Mouse (Mus musculus): ENCODE measurements around the gene Dmp1. TPM values are rescaled to one million over a fixed set of nuclear protein-coding genes. Genes with fewer than 3 reads are reported as not detected.
A peak's percentile ranks its signal among the peaks of the same experiment; 100 is the strongest.

Gene Dmp1
- polyA plus RNA-seq, 1 experiment from 2014 or later: 33.7 TPM

DNA sequence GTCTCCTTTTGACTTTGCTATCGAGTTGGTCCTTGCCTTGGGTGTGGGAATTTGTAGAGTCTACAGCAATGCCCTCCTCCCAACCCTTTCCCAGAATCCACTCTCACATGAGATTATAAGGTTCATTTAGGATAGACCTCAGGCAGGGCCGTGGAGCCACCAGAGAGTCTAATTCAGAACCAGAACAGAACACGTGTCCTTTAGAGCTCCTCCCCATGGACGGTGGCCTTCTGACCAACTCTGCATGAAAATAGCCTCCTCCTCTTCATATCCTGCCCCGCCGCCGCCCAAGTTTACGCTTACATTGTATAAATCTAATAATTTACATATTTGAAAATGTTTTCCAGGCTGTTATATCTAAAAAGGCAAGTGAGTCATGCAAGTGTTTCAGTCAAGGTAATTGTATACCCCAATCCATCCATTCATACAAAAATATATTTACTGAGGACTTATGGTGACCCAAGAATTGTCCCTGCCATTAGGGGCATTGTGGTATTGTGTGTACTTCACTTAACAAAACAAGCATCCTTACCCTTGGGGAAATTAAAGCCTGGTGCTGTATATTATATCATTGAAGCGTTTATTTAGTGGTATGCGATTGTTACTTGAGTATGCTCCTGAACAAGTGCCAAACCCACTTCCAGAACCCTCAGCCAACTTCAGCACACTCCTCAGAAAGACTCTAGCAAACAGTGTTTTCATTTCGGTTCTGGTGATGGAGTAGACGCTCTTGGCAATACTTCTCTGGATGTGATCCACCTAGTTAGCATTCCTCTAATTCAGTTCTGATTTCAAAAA lies 1.1 kb upstream of the Dmp1 start:
- H3K9me3 ChIP-seq (replicated peaks): no peaks in the 10 kb centered on the region
- H3K27me3 ChIP-seq: no peaks in the 10 kb centered on the region
- 0 out of 2 replicates have a peak, but pooled peaks cover 3% of the 10 kb centered on the region for H3K4me1 ChIP-seq
- H3K36me3 ChIP-seq: no peaks in the 10 kb centered on the region
- ATAC-seq (ENCODE audit: insufficient number of reproducible peaks, low FRiP score, low TSS enrichment, low read depth): peak; percentile 65; the same call in 1 of the 2 replicates
- no peak overlapping the region for H3K9ac ChIP-seq
- H3K27ac ChIP-seq (replicated peaks): no peak overlapping the region
- 68% methylated on average over 12 of the region's 12 CpGs for WGBS
- H3K4me2 ChIP-seq (replicated peaks): no peak overlapping the region
- H3K4me3 ChIP-seq (replicated peaks): no peak overlapping the region

DNA sequence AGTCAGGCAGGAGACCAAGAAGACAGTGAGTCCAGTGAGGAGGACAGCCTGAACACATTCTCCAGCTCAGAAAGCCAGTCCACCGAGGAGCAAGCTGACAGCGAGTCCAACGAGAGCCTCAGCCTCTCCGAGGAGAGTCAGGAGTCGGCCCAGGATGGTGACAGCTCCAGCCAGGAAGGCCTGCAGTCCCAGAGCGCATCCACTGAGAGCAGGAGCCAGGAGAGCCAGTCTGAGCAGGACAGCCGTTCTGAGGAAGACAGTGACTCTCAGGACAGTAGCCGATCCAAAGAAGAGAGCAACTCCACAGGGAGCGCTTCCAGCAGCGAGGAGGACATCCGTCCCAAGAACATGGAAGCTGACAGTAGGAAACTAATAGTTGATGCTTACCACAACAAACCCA lies 10.1 kb downstream of the Dmp1 start:
- no peaks in the 10 kb centered on the region for H3K4me1 ChIP-seq
- no peak overlapping the region for H3K4me2 ChIP-seq (replicated peaks)
- ATAC-seq (ENCODE audit: insufficient number of reproducible peaks, low FRiP score, low TSS enrichment, low read depth): no peak
- no peak overlapping the region for H3K27ac ChIP-seq (replicated peaks)
- 77% methylated on average over 11 of the region's 11 CpGs for WGBS
- H3K4me3 ChIP-seq (replicated peaks): no peak overlapping the region
- no peaks in the 10 kb centered on the region for H3K27me3 ChIP-seq
- H3K9ac ChIP-seq: no peak overlapping the region
- no peaks in the 10 kb centered on the region for H3K9me3 ChIP-seq (replicated peaks)
- H3K36me3 ChIP-seq: no peaks in the 10 kb centered on the region

GRCm38 (mm10) chr5:104218926-104219325 lies 16.5 kb downstream of the Dmp1 start:
- WGBS: 28% methylated on average over 5 of the region's 5 CpGs

DNA sequence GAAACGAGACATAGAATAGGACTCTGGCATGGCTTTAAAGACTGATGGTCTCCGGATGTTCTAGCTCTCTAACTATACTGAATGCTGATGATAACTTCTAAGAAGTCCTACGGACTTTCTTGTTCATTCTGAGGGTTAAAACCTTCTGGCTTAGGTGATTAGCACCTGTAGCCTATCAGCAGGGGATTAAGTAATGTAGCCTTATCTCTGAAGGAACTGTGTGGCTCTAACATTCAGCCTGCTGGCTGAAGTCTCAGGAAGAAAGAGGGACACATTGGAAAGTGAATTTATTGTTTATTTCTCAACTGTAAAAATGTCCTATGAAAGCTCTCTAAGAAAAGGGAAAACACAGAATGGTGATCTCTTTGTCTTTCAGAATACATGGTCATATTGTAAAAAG lies 21.9 kb downstream of the Dmp1 start:
- no peak for ATAC-seq (ENCODE audit: insufficient number of reproducible peaks, low FRiP score, low TSS enrichment, low read depth)
- WGBS: 74% methylated on average over 3 of the region's 3 CpGs
- Histone ChIP-seq H3K27me3 (no peaks in the 10 kb centered on the region), H3K9me3 (replicated peaks) (no peaks in the 10 kb centered on the region), H3K4me2 (replicated peaks) (no peak overlapping the region), H3K4me3 (replicated peaks) (no peak overlapping the region), H3K4me1 (no peaks in the 10 kb centered on the region), H3K9ac (no peak overlapping the region), H3K36me3 (no peaks in the 10 kb centered on the region), H3K27ac (replicated peaks) (no peak overlapping the region)

More at GRCm38 (mm10) chr5:104218926-104219325, 16.5 kb downstream of the Dmp1 start:
- H3K4me3 ChIP-seq (replicated peaks): no peak overlapping the region
- no peak; the same call in 1 of the 2 replicates for ATAC-seq (ENCODE audit: insufficient number of reproducible peaks, low FRiP score, low TSS enrichment, low read depth)
- no peaks in the 10 kb centered on the region for H3K4me1 ChIP-seq
- no peaks in the 10 kb centered on the region for H3K27me3 ChIP-seq
- no peak overlapping the region for H3K9ac ChIP-seq
- no peak overlapping the region for H3K4me2 ChIP-seq (replicated peaks)
- H3K27ac ChIP-seq (replicated peaks): no peak overlapping the region
- H3K36me3 ChIP-seq: no peaks in the 10 kb centered on the region
- H3K9me3 ChIP-seq (replicated peaks): no peaks in the 10 kb centered on the region

GRCm38 (mm10) chr5:104224750-104225149 lies 22.3 kb downstream of the Dmp1 start:
- no peak for ATAC-seq (ENCODE audit: insufficient number of reproducible peaks, low FRiP score, low TSS enrichment, low read depth)
- no peak overlapping the region for H3K4me3 ChIP-seq (replicated peaks)
- H3K9me3 ChIP-seq (replicated peaks): no peaks in the 10 kb centered on the region
- H3K27me3 ChIP-seq: no peaks in the 10 kb centered on the region
- H3K27ac ChIP-seq (replicated peaks): no peak overlapping the region
- H3K36me3 ChIP-seq: no peaks in the 10 kb centered on the region
- H3K4me2 ChIP-seq (replicated peaks): no peak overlapping the region
- H3K9ac ChIP-seq: no peak overlapping the region
- no peaks in the 10 kb centered on the region for H3K4me1 ChIP-seq

DNA sequence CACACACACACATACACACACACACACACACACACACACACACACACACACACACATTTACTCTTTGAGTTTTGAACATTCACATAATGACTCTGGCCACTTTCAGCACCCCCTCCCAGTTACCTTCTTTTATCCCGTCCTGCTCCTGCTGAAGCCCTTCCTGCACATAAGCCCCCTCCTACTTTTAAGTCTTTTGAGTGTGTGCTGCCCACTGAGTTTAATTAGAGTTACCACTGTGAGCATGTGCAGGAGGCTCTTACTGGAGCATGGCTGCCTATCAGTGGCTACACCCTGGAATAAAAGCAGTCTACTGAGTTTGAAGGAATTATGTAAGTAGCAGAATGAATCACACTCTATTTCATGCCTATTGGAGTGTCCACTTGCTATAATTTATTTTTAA lies 26.1 kb downstream of the Dmp1 start:
- Histone ChIP-seq H3K4me3 (replicated peaks) (no peak overlapping the region), H3K4me2 (replicated peaks) (no peak overlapping the region), H3K36me3 (no peaks in the 10 kb centered on the region), H3K27ac (replicated peaks) (no peak overlapping the region), H3K27me3 (no peaks in the 10 kb centered on the region), H3K4me1 (no peaks in the 10 kb centered on the region), H3K9me3 (replicated peaks) (no peaks in the 10 kb centered on the region), H3K9ac (no peak overlapping the region)
- WGBS: 50% methylated on average over 1 of the region's 1 CpGs
- no peak for ATAC-seq (ENCODE audit: insufficient number of reproducible peaks, low FRiP score, low TSS enrichment, low read depth)

DNA sequence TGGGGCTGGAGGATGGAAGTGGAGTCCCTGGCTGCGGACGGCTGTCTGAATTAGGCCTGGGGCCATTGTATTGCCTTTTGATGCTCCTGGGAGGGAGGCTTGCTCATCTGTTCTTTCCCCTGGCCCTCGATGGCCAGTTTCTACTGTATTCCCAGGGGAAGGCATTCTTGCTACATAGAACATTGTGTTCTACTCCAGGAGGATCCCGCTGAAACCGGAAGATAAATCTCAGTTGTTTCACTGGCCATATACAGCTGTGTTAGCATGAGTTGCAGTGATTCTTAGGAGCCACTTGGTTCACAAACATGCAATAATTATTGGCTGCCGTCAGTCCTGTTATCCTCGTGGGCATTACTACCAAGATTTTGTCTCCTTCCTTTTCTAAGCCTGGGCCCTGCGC lies 34.3 kb downstream of the Dmp1 start:
- H3K4me2 ChIP-seq (replicated peaks): no peak overlapping the region
- 76% methylated on average over 8 of the region's 8 CpGs for WGBS
- H3K36me3 ChIP-seq: no peaks in the 10 kb centered on the region
- no peaks in the 10 kb centered on the region for H3K27me3 ChIP-seq
- no peak overlapping the region for H3K4me3 ChIP-seq (replicated peaks)
- H3K9me3 ChIP-seq (replicated peaks): no peaks in the 10 kb centered on the region
- H3K4me1 ChIP-seq: no peaks in the 10 kb centered on the region
- H3K27ac ChIP-seq (replicated peaks): no peak overlapping the region
- H3K9ac ChIP-seq: no peak overlapping the region
- no peak for ATAC-seq (ENCODE audit: insufficient number of reproducible peaks, low FRiP score, low TSS enrichment, low read depth)

DNA sequence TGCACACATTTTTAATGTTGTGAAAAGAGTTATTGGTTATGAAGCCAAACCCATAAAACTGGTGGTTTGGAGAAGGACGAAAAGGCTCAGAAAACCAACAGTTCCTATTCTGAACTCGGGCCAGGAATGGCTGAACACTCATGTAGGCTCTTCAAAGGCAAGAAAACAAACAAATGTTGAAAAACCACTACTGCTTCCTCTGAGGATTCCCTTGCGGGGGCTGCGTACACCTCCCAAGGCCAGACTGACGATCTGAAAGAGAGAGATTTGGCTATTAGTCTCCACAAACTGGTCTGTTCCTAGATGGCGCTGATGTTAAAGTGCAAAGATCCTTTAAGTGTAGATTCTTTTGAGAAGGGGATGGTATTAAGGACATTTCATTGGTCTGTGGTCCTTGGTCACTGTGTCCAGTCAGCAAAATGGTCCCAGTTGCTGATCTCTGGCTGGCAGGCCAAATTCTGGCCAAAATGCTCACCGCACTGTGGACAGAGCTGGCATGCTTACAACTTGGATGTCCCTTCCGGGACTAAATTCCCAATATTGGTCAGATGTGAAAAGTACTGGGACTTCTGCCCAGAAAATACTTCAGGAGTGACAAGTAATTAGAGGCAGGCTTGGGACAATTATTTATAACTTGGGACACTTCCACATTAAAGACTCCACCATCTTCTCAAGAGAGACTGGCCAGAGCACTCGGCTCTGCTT lies 37.4 kb downstream of the Dmp1 start:
- Histone ChIP-seq H3K36me3 (no peaks in the 10 kb centered on the region), H3K27ac (replicated peaks) (no peak overlapping the region), H3K4me2 (replicated peaks) (no peak overlapping the region), H3K9me3 (replicated peaks) (no peaks in the 10 kb centered on the region), H3K4me3 (replicated peaks) (no peak overlapping the region), H3K9ac (no peak overlapping the region), H3K27me3 (no peaks in the 10 kb centered on the region), H3K4me1 (no peaks in the 10 kb centered on the region)
- ATAC-seq (ENCODE audit: insufficient number of reproducible peaks, low FRiP score, low TSS enrichment, low read depth): no peak
- 80% methylated on average over 9 of the region's 9 CpGs for WGBS

GRCm38 (mm10) chr5:104244261-104244660 lies 41.8 kb downstream of the Dmp1 start:
- Histone ChIP-seq H3K27me3 (no peaks in the 10 kb centered on the region), H3K4me2 (replicated peaks) (no peak overlapping the region), H3K9ac (no peak overlapping the region), H3K4me1 (no peaks in the 10 kb centered on the region), H3K36me3 (no peaks in the 10 kb centered on the region), H3K4me3 (replicated peaks) (no peak overlapping the region), H3K9me3 (replicated peaks) (no peaks in the 10 kb centered on the region), H3K27ac (replicated peaks) (no peak overlapping the region)
- 81% methylated on average over 2 of the region's 2 CpGs for WGBS
- ATAC-seq (ENCODE audit: insufficient number of reproducible peaks, low FRiP score, low TSS enrichment, low read depth): no peak

DNA sequence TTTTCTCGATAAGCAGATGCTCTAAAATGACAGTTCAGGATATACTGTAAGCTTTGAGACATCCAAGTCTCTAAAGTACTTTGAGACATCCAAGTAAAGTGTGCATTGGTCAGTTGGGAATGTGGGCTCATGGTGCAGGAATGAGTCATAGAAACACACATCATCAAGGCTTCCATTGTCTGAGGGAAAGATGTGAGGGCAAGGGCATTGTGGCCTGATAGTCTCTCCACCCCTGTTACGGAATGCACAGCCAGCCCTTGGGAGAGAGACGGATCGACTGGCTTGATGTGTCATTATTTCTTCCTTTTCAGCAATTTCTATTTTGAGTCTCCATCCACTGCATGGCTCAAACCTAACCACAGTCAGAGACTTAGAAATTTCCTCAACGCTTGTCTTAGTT lies 49.4 kb downstream of the Dmp1 start:
- Histone ChIP-seq H3K4me2 (replicated peaks) (no peak overlapping the region), H3K27me3 (no peaks in the 10 kb centered on the region), H3K27ac (replicated peaks) (no peak overlapping the region), H3K9ac (no peak overlapping the region), H3K4me3 (replicated peaks) (no peak overlapping the region), H3K36me3 (no peaks in the 10 kb centered on the region), H3K4me1 (no peaks in the 10 kb centered on the region), H3K9me3 (replicated peaks) (no peaks in the 10 kb centered on the region)
- 79% methylated on average over 5 of the region's 5 CpGs for WGBS
- no peak for ATAC-seq (ENCODE audit: insufficient number of reproducible peaks, low FRiP score, low TSS enrichment, low read depth)

DNA sequence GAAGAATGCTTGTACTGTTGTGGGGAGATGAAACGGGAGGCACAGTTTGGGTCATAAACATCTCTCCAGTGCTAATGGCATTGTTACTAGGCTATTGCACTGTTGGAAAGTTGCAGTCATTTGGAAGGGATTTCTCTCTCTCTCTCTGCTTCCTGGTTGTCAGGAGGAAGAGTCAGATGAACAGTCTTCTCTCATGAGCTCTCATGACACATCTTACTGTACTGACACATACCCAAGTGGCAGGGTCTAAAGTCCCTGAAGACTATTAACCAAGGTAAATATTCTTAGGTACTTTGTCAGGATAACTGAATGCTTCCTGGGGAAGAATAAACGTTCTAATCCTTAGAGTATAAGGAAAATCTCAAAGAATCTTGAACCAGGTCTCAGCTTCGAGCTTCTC lies 54.2 kb downstream of the Dmp1 start:
- ATAC-seq (ENCODE audit: insufficient number of reproducible peaks, low FRiP score, low TSS enrichment, low read depth): no peak

More for the DNA sequence above, 54.2 kb downstream of the Dmp1 start:
- Histone ChIP-seq H3K27me3 (no peaks in the 10 kb centered on the region), H3K4me1 (no peaks in the 10 kb centered on the region), H3K4me2 (replicated peaks) (no peak overlapping the region), H3K9me3 (replicated peaks) (no peaks in the 10 kb centered on the region), H3K36me3 (no peaks in the 10 kb centered on the region), H3K4me3 (replicated peaks) (no peak overlapping the region), H3K27ac (replicated peaks) (no peak overlapping the region), H3K9ac (no peak overlapping the region)
- 68% methylated on average over 3 of the region's 3 CpGs for WGBS

All from embryonic facial prominence, embryonic 15.5 days (tissue).